Mouse (Mus musculus): ENCODE measurements around the gene Celf2.

Gene Celf2

GRCm38 (mm10) chr2:6704342-6704741, 805.0 kb downstream of the Celf2 start:
- no peak for DNase-seq (ENCODE audit: inconsistent ontology term)

DNA sequence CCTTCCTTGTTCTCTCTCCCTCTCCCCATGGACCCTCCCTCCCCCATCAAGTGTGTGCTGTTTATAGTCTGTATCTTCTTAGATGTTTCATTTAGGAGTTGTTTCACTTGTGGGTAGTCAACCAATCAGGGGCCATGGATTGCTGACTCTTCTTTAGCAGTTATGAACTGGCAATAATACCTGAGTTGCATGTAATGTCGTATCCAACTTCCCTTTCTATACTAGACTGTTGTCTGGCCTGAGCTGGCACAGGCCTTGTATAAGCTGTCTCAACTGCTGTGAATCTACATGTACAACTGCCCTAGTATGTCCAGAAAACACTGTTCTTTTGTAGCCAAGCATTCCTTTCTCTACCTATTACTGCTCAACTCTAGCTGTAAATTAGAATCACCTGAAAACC, 813.0 kb downstream of the Celf2 start:
- DNase-seq (ENCODE audit: inconsistent ontology term) = no peak

DNA sequence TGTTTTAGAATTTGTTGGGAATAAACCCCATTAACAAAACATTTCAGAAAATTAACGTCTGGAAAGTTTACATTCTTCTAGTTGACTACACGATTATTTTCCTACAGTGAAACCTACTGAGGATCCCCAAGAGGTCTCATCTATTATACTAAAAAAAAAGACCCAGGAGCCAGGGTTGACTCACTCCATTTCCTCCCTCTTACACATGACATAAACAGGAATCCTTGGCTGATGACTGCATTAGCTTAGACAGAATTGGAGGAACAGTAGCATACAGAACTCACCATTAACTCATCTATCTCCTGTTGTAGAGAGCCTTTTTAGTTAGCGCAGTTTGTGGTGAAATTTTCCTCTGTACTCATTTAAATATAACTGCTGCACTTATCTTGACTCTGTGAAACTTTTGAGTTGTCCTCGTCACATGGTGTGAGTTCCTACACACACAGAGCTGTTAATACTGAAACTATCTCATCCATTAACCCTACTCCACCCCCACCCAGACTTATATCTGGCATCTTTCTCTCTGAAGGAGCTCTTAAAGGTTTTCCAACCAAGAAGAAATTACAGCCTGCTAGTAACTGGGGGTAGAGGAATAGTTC, 813.9 kb downstream of the Celf2 start:
- peak; percentile 29 for DNase-seq (ENCODE audit: inconsistent ontology term)

- DNase-seq (ENCODE audit: inconsistent ontology term) = no peak
Measured at GRCm38 (mm10) chr2:6689689-6690088, 819.7 kb downstream of the Celf2 start.

DNA sequence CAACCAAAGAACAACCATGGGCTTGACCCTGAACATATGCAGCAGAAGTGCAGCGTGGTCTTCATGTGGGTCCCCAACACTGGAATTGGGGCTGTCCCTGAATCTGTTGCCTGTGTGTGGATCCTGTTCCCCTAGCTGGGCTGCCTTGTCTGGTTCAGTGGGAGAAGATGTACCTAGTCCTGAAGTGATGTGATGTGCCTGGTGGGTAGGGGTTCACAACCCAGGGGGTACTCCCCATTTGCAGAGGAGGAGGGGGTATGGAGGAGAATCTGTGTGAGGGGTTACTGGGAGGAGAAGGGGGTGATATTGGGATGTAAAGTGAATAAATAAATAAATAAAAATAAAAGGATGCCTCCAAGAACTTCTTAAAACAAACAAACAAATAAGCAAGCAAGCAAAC, 831.1 kb downstream of the Celf2 start:
- DNase-seq (ENCODE audit: inconsistent ontology term) = no peak

GRCm38 (mm10) chr2:6677457-6677856, 831.9 kb downstream of the Celf2 start:
- DNase-seq (ENCODE audit: inconsistent ontology term) = no peak

- DNase-seq (ENCODE audit: inconsistent ontology term) = no peak
Measured at GRCm38 (mm10) chr2:6674401-6674800, 835.0 kb downstream of the Celf2 start.

- no peak for DNase-seq (ENCODE audit: inconsistent ontology term)
Measured at GRCm38 (mm10) chr2:6673418-6673817, 835.9 kb downstream of the Celf2 start.

- no peak for DNase-seq (ENCODE audit: inconsistent ontology term)
Measured at GRCm38 (mm10) chr2:6667611-6668010, 841.8 kb downstream of the Celf2 start.

DNA sequence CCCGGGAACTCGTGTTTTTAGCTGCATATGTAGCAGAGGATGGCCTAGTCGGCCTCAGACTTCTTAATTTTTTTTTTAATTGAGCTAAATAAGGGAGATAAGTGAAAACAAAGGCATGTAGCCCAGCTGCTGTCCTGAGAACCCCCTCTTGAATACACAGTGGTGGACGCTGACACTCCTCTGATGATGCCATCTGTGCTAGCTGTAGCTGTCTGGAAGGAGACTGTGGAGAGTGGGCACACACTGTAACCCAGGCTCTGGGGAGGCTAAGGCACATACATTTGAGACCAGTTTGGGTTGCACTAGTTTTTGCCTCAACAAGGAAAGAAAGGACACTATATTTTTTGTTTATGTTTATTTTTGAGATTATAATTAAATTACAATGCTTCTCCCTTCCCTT, 849.5 kb downstream of the Celf2 start:
- DNase-seq (ENCODE audit: inconsistent ontology term) = no peak

DNA sequence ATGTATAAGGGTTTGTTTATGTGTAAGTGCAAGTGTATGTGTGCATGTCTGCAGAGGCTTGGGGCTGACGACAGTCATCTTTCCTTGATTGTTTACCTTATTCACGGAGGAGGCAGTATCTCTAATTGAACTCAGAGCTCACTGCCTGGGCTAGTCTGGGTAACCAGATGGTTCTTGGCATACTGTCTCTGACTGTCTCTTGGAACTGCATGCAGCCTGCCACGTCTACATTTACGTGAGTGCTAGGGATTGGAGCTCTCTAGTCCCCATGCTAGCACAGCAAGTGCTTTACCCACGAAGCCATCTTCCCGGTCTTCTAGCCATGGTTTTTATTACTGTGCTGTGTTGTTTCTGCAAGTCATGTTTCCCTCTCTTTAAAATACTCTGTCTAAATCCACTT, 855.6 kb downstream of the Celf2 start:
- no peak for DNase-seq (ENCODE audit: inconsistent ontology term)

DNA sequence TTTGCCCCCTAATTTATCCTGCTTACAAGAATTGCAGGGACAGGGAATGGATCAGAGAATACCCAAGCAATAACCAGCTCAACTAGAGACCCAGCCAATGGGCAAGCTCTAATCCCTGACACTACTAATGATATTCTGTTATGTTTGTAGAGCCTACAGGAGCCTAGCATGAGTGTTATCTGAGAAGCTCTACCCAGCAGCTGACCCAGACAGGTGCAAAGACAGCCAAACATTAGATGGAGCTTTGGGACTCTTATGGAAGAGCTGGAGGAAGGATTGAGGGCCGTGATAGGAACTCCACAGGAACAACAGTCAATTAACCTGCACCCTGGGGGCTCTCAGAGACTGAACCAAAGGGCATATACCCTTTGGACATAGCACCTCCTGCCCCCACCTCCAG, 857.7 kb downstream of the Celf2 start:
- no peak for DNase-seq (ENCODE audit: inconsistent ontology term)

- DNase-seq (ENCODE audit: inconsistent ontology term) = no peak
Measured at GRCm38 (mm10) chr2:6648877-6649276, 860.5 kb downstream of the Celf2 start.

DNA sequence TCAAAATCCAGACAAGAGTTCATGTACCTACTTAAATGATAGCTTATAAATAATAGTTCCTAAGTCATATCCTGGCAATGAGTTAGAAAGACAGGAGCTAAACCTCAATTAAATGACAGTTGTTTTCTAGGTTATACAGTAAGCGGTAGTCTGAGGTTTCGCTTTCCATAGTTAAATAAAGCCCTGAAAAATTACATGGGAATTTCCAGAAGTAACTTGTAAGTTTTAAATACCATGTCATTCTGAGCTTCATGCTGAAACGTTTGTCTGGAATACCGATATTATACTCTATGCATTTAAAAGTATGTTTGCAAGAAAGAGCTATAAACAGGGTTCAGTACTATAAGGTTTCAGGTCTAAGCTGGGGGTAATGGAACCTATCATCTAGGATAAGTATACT, 862.3 kb downstream of the Celf2 start:
- no peak for DNase-seq (ENCODE audit: inconsistent ontology term)

GRCm38 (mm10) chr2:6646325-6646724, 863.0 kb downstream of the Celf2 start:
- DNase-seq (ENCODE audit: inconsistent ontology term) = peak; percentile 43

GRCm38 (mm10) chr2:6642222-6642850, 867.0 kb downstream of the Celf2 start:
- DNase-seq (ENCODE audit: inconsistent ontology term) = peak; percentile 85

GRCm38 (mm10) chr2:6639370-6639769, 870.0 kb downstream of the Celf2 start:
- DNase-seq (ENCODE audit: inconsistent ontology term) = no peak

- no peak for DNase-seq (ENCODE audit: inconsistent ontology term)
Measured at GRCm38 (mm10) chr2:6637147-6637546, 872.2 kb downstream of the Celf2 start.

- DNase-seq (ENCODE audit: inconsistent ontology term) = no peak
Measured at GRCm38 (mm10) chr2:6634899-6635298, 874.5 kb downstream of the Celf2 start.

DNA sequence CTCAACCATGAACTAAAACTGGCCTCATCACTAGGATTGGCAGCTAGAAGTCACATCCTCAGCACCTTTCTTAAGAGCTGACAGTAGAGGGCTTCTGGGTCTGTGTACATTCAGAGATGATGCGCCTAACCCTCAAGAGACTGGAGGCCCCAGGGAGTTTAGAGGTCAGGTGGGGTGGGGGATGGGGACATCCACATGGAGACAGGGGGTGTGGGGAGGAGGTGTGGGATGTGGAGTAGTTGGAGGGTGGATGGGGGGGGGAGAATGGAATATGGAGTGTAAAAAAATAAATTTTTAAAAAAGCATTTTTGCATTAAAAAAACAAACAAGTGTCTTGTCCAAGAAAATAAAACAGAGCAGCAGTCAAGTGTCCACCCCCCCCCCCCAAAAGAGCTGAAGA, 876.2 kb downstream of the Celf2 start:
- DNase-seq (ENCODE audit: inconsistent ontology term) = no peak

DNA sequence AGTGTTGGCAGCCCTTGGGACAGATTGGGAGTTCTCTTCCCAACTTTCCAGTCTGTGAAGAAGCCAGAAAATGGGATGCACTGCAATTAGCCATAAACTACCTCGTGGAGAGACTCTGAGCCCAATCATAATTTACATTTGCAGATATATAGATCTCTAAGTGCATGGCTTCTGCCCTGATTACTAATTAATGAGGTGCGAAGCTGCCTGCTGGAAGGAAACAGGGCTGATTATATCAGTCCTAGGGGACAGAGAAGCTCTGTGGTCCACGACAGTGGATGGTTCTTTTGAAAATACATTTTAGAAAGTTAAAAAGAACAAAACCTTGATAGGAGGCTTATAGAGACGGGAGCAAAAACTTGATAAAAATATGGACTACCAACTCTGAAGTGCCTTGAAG, 885.6 kb downstream of the Celf2 start:
- no peak for DNase-seq (ENCODE audit: inconsistent ontology term)

DNA sequence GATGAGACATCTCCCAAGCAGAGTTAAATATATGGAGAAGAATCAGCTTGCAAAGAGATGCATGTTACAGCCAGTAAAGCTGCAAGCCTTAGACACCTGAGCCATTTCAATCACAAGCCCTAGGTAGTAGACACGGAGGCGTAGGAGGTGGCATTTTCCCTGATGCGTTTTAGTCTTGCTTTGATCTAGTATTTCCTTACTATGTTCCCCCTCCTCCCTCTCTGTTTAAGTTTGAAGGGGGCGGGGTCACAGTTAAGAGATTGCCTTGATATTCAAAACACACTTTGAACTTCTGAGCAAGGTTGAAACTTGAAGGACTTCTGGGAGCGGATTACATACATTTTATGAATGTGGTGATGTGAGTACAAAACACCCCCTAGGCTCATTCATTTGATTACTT, 887.3 kb downstream of the Celf2 start:
- DNase-seq (ENCODE audit: inconsistent ontology term) = no peak

- DNase-seq (ENCODE audit: inconsistent ontology term) = no peak
Measured at GRCm38 (mm10) chr2:6618856-6619255, 890.5 kb downstream of the Celf2 start.

- DNase-seq (ENCODE audit: inconsistent ontology term) = no peak
Measured at GRCm38 (mm10) chr2:6618450-6618849, 890.9 kb downstream of the Celf2 start.
